Mouse (Mus musculus) heart, postnatal 25 days (tissue): ENCODE data around the gene Smg1. TPM values are rescaled to one million over a fixed set of nuclear protein-coding genes. Genes with fewer than 3 reads are reported as not detected.
A peak's percentile ranks its signal among the peaks of the same experiment; 100 is the strongest.

Experiments used
- DNase-seq: peaks from one replicate; pipeline ENCODE4 v3.0.0; 2022; ENCODE audit warnings: low spot score
- intact Hi-C: fragments of 180-260 bp; cut with DNase I; formaldehyde crosslinking; loops from one replicate; pipeline ENCODE4 v1.15.1; 2025
- total RNA-seq, 2 experiments: library from RNA; stranded (reverse); gene quantifications; 2 replicates each; pipeline ENCODE4 v1.2.3; 2021

The Smg1 gene
- total RNA-seq, 2 experiments from 2014 or later: 35.9 to 41.0 TPM

- DNase-seq: no peak
- intact Hi-C loops: no loop called here
These were observed 125.8 kb downstream of the Smg1 start for GRCm38 (mm10) chr7:118117539-118118210.

DNA sequence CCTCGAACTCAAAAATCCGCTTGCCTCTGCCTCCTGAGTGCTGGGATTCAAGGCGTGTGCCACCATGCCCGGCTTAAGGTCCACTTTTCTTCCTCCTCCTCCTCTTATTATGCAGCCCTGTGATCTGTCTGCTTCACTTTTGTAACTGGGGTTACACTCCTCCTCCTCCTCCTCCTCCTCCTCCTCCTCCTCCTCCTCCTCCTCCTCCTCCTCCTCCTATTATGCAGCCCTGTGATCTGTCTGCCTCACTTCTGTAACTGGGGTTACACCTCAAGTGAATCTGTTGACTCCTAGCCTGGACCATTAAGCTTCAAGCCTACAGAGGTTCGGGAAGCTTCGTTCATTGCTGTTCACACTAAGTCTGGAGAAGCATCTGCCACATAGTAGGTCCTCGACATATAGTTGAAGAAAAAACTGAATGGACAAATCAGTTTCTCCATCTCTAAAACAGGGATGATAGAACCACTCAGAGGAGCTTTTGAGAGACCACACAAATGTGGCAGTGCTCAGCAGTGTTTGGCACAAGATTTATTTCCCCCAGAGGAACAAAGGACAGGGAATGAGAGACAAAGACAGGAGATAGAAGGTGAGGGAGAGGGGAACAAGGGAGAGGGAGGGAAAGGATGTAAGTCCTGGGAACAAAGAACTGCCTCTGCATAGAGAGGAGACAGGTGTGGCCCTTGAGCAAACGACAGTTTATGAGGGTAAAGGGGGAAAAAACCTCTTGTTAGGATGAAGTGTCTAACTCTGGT lies 126.5 kb downstream of the Smg1 start:
- no peak for DNase-seq
- intact Hi-C loops: loop anchor here (1.0 kb wide), 1 partner anchor 12 kb away; the partner anchor contains the start of gene Arl6ip1

DNA sequence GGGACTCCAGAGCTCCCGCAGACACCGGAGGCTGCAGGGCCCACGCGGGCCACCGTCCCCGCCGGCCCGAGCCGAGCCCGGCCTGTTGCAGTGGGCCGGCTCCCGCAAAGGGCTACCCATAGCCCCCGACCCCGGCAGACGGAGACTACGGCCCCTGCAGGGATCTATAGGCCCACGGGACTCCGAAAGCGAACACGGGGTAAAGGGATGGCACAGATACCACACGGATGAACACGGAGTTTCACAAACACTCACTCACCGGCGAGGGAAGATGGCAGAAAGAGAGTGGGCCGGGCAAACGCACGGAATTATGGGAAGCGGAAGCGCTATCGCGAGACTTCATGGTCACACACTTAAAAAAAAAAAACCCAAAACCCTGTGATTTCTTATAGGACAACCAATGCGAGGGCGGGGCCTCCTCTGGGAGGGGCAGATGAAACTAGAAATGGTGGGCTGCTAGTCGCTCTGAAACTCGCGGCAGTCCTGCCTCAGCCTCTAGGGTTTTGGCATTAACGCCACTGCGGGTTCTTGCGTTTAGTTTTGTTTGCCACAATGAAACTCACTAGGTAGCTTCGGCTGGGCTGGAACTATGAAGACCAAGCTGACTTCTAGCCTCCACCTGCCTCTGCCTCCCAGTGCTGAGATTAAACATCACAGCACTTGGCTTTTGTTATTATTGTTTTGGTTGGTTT lies 127.4 kb downstream of the Smg1 start, which contains the start of gene Rps15a:
Gene Rps15a, minus strand, starts transcription at position 312 of the 692 bp plus-strand sequence.
- peak; percentile 85 for DNase-seq

DNA sequence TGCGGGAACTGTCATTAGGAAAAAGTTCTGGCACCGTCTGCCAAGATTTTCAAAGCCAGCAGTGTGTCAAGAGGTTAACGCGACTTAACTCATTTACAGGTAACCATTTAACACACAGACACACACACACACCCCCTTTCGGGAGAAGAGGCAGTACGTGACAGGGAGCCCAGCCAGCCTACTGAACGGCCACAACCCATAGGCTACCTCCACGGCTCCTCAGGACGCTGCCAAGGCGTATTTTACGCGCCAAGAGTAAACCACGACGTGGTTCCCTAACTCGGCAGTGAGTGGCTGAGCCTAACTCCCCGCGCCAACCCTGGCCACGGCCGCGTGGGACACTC lies 128.0 kb downstream of the Smg1 start:
- no peak for DNase-seq
- intact Hi-C loops: no loop called here

More for the DNA sequence above, 127.4 kb downstream of the Smg1 start, which contains the start of gene Rps15a:
- intact Hi-C loops: loop anchor here (1.0 kb wide), 1 partner anchor 13 kb away; the partner anchor contains the start of gene Arl6ip1

DNA sequence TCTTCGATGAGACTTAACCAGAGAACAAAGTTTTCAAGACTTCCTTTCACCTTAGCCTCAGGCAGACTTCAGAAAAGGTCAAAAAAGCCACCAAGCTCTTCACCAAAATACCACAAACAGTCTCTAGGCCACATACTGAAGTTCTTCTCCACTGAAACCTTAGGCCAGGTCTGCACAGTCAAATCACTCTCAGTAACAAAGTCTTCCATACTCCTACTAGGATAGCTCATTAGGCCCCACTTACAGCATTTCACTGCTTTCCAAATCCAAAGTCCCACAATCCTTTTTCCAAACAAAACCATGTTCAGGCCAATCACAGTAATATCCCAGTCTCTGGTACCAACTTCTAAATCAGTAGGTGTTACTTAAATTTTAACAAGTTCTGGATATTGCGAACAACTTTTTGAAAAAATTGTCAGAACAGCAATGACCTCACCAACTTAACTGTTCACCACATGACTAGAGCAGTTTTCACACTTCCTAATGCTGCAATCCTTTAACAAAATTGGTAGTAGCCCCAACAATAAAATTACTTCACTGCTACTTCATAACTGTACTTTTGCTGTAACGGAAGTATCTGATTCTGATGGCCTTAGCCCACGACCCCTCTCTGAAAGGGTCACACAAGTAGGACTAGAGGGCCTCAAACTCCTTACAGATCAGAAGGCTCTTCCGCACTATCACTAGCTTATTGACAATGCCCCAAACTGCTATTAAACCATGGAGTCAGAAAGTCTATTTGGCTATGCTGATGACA lies 129.8 kb downstream of the Smg1 start:
- intact Hi-C loops: no loop called here
- no peak for DNase-seq

DNA sequence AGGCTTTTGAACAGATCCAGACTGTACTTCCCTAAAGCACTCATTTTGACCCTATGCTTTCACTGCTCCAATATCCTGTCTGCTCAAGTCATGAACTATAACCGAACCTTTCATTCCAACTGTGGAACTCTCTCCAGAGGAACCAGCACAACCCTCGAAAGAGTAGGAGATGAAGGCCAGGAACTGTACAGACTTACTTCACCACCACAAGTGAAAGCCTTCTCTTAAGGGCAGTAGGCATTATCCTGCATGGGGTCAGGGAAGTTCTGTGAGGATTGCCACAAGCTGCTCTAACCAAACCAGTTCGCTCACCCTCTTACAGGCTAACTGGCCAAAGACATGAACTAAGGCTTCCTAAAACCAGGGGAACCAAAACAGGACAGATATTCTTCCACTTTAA lies 132.3 kb downstream of the Smg1 start:
- DNase-seq: no peak
- intact Hi-C loops: no loop called here

- no peak for DNase-seq
- intact Hi-C loops: loop anchor here (10.0 kb wide), 1 partner anchor 723 kb away; the partner anchor contains the start of gene Xylt1
These were observed 135.8 kb downstream of the Smg1 start for GRCm38 (mm10) chr7:118107671-118108070.

GRCm38 (mm10) chr7:118104458-118105052 lies 138.9 kb downstream of the Smg1 start:
- no peak for DNase-seq
- intact Hi-C loops: loop anchor here (5.0 to 10.0 kb wide), 4 partner anchors 222 to 1457 kb away; partner anchors contain the start of gene Xylt1

GRCm38 (mm10) chr7:118103462-118104379 lies 139.7 kb downstream of the Smg1 start:
- no peak for DNase-seq
- intact Hi-C loops: loop anchor here (5.0 to 10.0 kb wide), 4 partner anchors 221 to 1456 kb away; partner anchors contain the start of gene Xylt1

DNA sequence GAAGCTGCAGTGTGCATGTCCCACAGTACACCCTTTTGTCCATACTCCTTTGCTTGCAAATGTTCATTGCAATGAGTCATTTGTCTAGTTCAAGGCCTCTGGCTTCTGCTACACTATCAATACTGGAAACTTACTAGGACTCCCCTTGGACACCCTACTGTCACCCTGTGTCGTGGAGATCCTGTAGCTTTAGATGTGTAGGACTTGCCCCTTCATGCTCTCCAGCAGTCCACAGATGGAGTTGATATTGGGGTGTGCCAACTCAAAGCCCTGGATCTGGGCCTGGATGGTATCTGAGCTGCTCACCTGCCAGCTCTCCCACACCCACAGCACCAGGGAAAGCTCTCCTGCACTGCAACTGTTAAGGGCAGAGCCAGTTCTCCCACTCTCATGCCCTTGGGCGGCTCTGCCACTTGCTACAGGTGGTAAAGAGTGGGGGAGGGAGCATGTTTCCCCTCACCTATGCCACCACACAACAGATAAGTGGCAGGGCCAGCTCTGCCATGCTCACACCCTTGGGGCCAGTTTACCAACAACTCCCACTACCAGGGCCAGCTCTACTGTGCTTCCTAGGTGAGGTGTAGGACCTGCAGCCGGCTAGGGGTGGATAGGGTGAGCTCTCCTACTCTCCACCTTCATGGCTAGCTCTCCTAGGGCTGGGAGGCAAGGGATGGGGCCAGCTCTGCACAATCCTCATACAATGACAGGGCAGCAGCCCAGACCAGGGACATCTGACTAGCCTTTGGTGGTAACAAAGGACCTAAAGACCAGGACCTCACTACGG lies 140.6 kb downstream of the Smg1 start:
- intact Hi-C loops: loop anchor here (5.0 to 10.0 kb wide), 4 partner anchors 221 to 1456 kb away; partner anchors contain the start of gene Xylt1
- no peak for DNase-seq

GRCm38 (mm10) chr7:118102231-118102630 lies 141.2 kb downstream of the Smg1 start:
- intact Hi-C loops: loop anchor here (5.0 to 10.0 kb wide), 4 partner anchors 220 to 1455 kb away; partner anchors contain the start of gene Xylt1
- DNase-seq: no peak

- DNase-seq: no peak
- intact Hi-C loops: no loop called here
These were observed 145.9 kb downstream of the Smg1 start for GRCm38 (mm10) chr7:118097615-118098014.

Other genes starting within 250 kb of the Smg1 start
- gene Rps15a, start 127.5 kb downstream of the Smg1 start, total RNA-seq: 100 to 1,000 TPM; 523 to 525 TPM
- gene Arl6ip1, start 114.0 kb downstream of the Smg1 start, total RNA-seq: 10 to 100 TPM; 28.8 to 29.1 TPM
- 1 to 10 TPM; 1.3 to 1.7 TPM for gene Syt17, start 204.6 kb upstream of the Smg1 start, total RNA-seq
- gene Itpripl2, start 248.3 kb upstream of the Smg1 start, total RNA-seq: 10 to 100 TPM; 22.3 to 30.5 TPM